Mouse (Mus musculus): Measurements from ENCODE around the gene Xab2. TPM values are rescaled to one million over a fixed set of nuclear protein-coding genes. Genes with fewer than 3 reads are reported as not detected.
"Not testable (repeated sequence)": the region's sequence is repeated elsewhere in the genome, so short reads cannot be mapped to it uniquely, and the experiment has no call there.

The Xab2 gene
- polyA plus RNA-seq, 1 experiment from 2014 or later, result 36.8 TPM

DNA sequence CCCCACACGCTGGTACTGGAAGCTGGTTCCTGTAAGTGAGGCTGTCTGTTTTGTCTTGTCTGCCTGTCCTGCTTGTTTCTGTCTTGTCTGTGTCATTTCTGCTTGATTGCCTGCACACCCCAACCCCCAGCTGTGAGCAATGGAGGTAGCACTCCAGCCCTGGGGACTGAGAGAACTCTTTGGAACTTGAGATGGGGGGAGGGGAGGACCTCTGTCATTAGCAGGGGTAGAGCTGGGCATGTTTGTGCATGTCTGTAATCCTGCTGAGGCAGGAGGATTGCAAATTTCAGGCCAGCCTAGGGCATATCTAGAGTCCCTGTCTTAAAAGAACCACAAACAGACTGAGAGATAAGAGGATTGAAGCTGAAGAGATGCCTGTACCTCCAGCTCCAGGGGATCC is 21.9 kb downstream of the Xab2 start:
- 50% methylated on average over 1 of the region's 1 CpGs for WGBS
- Histone ChIP-seq H3K4me2 (ENCODE audit: low read depth, low read length) (no peak overlapping the region), H3K4me3 (ENCODE audit: low read length) (no peak overlapping the region), H3K27me3 (ENCODE audit: control insufficient read depth, insufficient read depth, low read length) (no peaks in the 10 kb centered on the region), H3K4me1 (ENCODE audit: control insufficient read depth, insufficient read depth, low read length) (0 out of 2 replicates have a peak, but pooled peaks cover 2% of the 10 kb centered on the region), H3K36me3 (ENCODE audit: control insufficient read depth, insufficient read depth) (no peaks in the 10 kb centered on the region), H3K9ac (ENCODE audit: low read length) (no peak overlapping the region), H3K27ac (ENCODE audit: low read length) (no peak overlapping the region), H3K9me3 (replicated peaks; ENCODE audit: control insufficient read depth, low read length) (no peaks in the 10 kb centered on the region)
- no peak for ATAC-seq (replicated peaks; ENCODE audit: extremely low read depth, insufficient read depth, low FRiP score)

DNA sequence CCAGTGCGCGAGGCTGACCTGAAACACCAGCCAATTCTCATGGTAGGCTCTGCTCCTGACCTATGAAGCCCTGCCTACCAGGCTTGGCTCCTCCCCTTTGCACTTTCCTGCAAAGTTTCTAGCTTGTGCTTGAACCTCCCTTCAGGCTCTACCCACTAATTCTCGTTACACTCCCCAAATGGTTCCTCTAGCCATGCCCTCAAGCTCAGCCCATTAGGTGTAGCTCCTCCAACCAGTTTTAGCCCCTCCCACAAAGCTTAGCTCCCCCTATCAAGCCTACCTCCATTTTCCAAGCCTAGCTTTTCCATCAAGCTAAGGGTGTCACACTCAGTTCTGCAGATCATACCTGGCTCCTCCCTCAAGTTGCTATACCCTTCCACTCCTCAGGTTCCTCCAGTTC is 23.1 kb downstream of the Xab2 start:
- 65% methylated on average over 3 of the region's 3 CpGs for whole genome bisulfite sequencing
- no peak for ATAC-seq (replicated peaks; ENCODE audit: extremely low read depth, insufficient read depth, low FRiP score)
- no peak overlapping the region for H3K27ac ChIP-seq (ENCODE audit: low read length)
- H3K27me3 ChIP-seq (ENCODE audit: control insufficient read depth, insufficient read depth, low read length), result no peaks in the 10 kb centered on the region
- no peaks in the 10 kb centered on the region for H3K9me3 ChIP-seq (replicated peaks; ENCODE audit: control insufficient read depth, low read length)
- no peak overlapping the region for H3K9ac ChIP-seq (ENCODE audit: low read length)
- no peaks in the 10 kb centered on the region for H3K36me3 ChIP-seq (ENCODE audit: control insufficient read depth, insufficient read depth)
- H3K4me2 ChIP-seq (ENCODE audit: low read depth, low read length), result no peak overlapping the region
- H3K4me1 ChIP-seq (ENCODE audit: control insufficient read depth, insufficient read depth, low read length), result 0 out of 2 replicates have a peak, but pooled peaks cover 2% of the 10 kb centered on the region
- H3K4me3 ChIP-seq (ENCODE audit: low read length), result no peak overlapping the region

GRCm38 (mm10) chr8:3594466-3594865 is 26.6 kb downstream of the Xab2 start:
- 80% methylated on average over 2 of the region's 2 CpGs for WGBS

GRCm38 (mm10) chr8:3593470-3593869 is 27.6 kb downstream of the Xab2 start:
- no peak overlapping the region for H3K9ac ChIP-seq (ENCODE audit: low read length)
- H3K4me2 ChIP-seq (ENCODE audit: low read depth, low read length), result no peak overlapping the region
- ATAC-seq (replicated peaks; ENCODE audit: extremely low read depth, insufficient read depth, low FRiP score), result no peak
- no peaks in the 10 kb centered on the region for H3K27me3 ChIP-seq (ENCODE audit: control insufficient read depth, insufficient read depth, low read length)
- 42% methylated on average over 3 of the region's 3 CpGs for WGBS
- H3K27ac ChIP-seq (ENCODE audit: low read length), result no peak overlapping the region
- H3K36me3 ChIP-seq (ENCODE audit: control insufficient read depth, insufficient read depth), result no peaks in the 10 kb centered on the region
- no peaks in the 10 kb centered on the region for H3K9me3 ChIP-seq (replicated peaks; ENCODE audit: control insufficient read depth, low read length)
- no peak overlapping the region for H3K4me3 ChIP-seq (ENCODE audit: low read length)
- no peaks in the 10 kb centered on the region for H3K4me1 ChIP-seq (ENCODE audit: control insufficient read depth, insufficient read depth, low read length)

More at GRCm38 (mm10) chr8:3594466-3594865, 26.6 kb downstream of the Xab2 start:
- H3K27me3 ChIP-seq (ENCODE audit: control insufficient read depth, insufficient read depth, low read length), result no peaks in the 10 kb centered on the region
- no peaks in the 10 kb centered on the region for H3K36me3 ChIP-seq (ENCODE audit: control insufficient read depth, insufficient read depth)
- no peaks in the 10 kb centered on the region for H3K9me3 ChIP-seq (replicated peaks; ENCODE audit: control insufficient read depth, low read length)
- ATAC-seq (replicated peaks; ENCODE audit: extremely low read depth, insufficient read depth, low FRiP score), result no peak
- H3K4me1 ChIP-seq (ENCODE audit: control insufficient read depth, insufficient read depth, low read length), result no peaks in the 10 kb centered on the region
- H3K4me3 ChIP-seq (ENCODE audit: low read length), result no peak overlapping the region
- H3K27ac ChIP-seq (ENCODE audit: low read length), result no peak overlapping the region
- H3K9ac ChIP-seq (ENCODE audit: low read length), result no peak overlapping the region
- no peak overlapping the region for H3K4me2 ChIP-seq (ENCODE audit: low read depth, low read length)

GRCm38 (mm10) chr8:3588258-3588633 is 32.9 kb downstream of the Xab2 start:
- H3K4me1 ChIP-seq (ENCODE audit: control insufficient read depth, insufficient read depth, low read length), result peaks cover 2% of the 10 kb centered on the region; the same call in 1 of the 2 replicates
- ATAC-seq (replicated peaks; ENCODE audit: extremely low read depth, insufficient read depth, low FRiP score), result 0 out of 2 replicates have a peak, but pooled peaks have one; percentile 24
- peak overlapping the region; percentile 63 for H3K4me3 ChIP-seq (ENCODE audit: low read length)
- WGBS, result 16% methylated on average over 10 of the region's 11 CpGs
- H3K9me3 ChIP-seq (replicated peaks; ENCODE audit: control insufficient read depth, low read length), result no peaks in the 10 kb centered on the region
- no peaks in the 10 kb centered on the region for H3K36me3 ChIP-seq (ENCODE audit: control insufficient read depth, insufficient read depth)
- H3K27ac ChIP-seq (ENCODE audit: low read length), result no peak overlapping the region
- peaks cover 6% of the 10 kb centered on the region; the same call in 1 of the 2 replicates for H3K27me3 ChIP-seq (ENCODE audit: control insufficient read depth, insufficient read depth, low read length)
- peak overlapping the region; percentile 70 for H3K9ac ChIP-seq (ENCODE audit: low read length)
- H3K4me2 ChIP-seq (ENCODE audit: low read depth, low read length), result peak overlapping the region; percentile 90

DNA sequence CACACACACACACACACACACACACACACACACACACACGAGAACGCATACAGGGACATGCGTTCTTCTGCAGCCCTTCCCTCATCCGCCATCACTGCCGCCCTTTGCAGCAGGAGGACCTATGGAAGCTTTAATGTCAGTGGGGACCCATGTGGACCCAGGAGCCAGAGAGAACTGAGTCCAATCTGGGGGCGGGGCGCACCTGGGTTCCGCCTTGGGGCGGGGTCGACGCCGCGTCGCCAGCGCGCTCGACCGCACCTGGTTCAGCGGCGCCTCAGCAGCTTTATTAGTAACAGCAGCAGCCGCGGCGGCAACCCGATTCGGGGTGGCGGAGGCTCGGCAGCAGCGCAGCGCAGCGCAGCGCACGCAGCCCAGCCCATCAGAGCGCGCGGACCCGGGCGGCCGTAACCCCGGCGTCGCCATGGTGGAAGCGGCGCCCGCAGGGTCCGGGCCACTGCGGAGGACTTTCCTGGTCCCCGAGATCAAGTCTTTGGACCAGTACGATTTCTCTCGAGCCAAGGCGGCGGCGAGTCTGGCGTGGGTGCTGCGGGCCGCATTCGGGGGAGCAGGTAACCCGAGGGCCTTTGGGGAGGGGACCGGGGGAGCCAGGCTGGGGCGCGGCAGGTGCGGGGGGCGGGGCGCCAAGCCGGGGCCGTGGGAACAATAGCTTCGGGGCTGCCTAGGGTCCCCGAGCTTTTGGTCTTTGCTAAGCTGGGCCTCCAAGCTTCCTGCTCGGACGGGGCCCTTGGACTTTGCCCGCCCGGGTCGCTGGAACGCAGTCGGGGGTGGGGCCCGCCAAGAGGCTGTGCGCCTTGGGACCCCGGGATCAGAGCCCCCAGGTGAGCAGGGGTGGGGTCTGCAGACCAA is 33.5 kb downstream of the Xab2 start:
- Histone ChIP-seq H3K9me3 (replicated peaks; ENCODE audit: control insufficient read depth, low read length) (no peaks in the 10 kb centered on the region), H3K4me3 (ENCODE audit: low read length) (peak overlapping the region; percentile 63), H3K36me3 (ENCODE audit: control insufficient read depth, insufficient read depth) (no peaks in the 10 kb centered on the region), H3K4me2 (ENCODE audit: low read depth, low read length) (peak overlapping the region; percentile 90), H3K4me1 (ENCODE audit: control insufficient read depth, insufficient read depth, low read length) (peaks cover 2% of the 10 kb centered on the region; the same call in 1 of the 2 replicates), H3K27ac (ENCODE audit: low read length) (no peak overlapping the region), H3K27me3 (ENCODE audit: control insufficient read depth, insufficient read depth, low read length) (peaks cover 6% of the 10 kb centered on the region; the same call in 1 of the 2 replicates), H3K9ac (ENCODE audit: low read length) (peak overlapping the region; percentile 70)
- under 1% methylated on average over 72 of the region's 77 CpGs for WGBS
- peak; percentile 50; the same call in 1 of the 2 replicates for ATAC-seq (replicated peaks; ENCODE audit: extremely low read depth, insufficient read depth, low FRiP score)

DNA sequence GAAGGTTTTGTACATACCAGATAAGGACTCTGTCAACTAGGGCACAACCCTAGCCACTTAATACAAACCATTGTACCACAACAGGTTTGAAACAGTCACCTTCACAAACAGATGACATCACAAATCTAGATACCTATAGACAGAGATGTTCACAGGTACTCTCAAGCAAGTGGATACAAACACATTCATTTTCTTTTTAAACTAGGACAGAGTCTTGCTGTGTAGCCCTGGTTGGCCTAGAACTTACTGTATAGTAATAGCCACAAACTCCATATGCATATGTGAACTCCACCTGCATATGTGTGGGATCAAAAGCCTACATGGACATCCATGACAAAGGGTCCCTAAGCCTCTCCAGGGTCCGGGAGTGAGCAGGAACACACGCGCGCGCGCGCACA is 34.1 kb downstream of the Xab2 start, which contains the start of gene Camsap3:
Gene Camsap3 (plus strand): TSS at position 301 of the 398 bp plus-strand sequence.
- ATAC-seq (replicated peaks; ENCODE audit: extremely low read depth, insufficient read depth, low FRiP score), result 0 out of 2 replicates have a peak, but pooled peaks have one; percentile 5
- Histone ChIP-seq H3K36me3 (ENCODE audit: control insufficient read depth, insufficient read depth) (no peaks in the 10 kb centered on the region), H3K9me3 (replicated peaks; ENCODE audit: control insufficient read depth, low read length) (no peaks in the 10 kb centered on the region), H3K9ac (ENCODE audit: low read length) (peak within 1 kb of the TSS; percentile 70), H3K4me3 (ENCODE audit: low read length) (peak within 1 kb of the TSS; percentile 63), H3K27ac (ENCODE audit: low read length) (no peak within 1 kb of the TSS), H3K4me2 (ENCODE audit: low read depth, low read length) (peak within 1 kb of the TSS; percentile 90), H3K27me3 (ENCODE audit: control insufficient read depth, insufficient read depth, low read length) (peaks cover 6% of the 10 kb centered on the region; the same call in 1 of the 2 replicates), H3K4me1 (ENCODE audit: control insufficient read depth, insufficient read depth, low read length) (peaks cover 2% of the 10 kb centered on the region; the same call in 1 of the 2 replicates)
- 7% methylated on average over 7 of the region's 7 CpGs for WGBS

GRCm38 (mm10) chr8:3586452-3586851 is 34.7 kb downstream of the Xab2 start:
- no peak for ATAC-seq (replicated peaks; ENCODE audit: extremely low read depth, insufficient read depth, low FRiP score)
- WGBS, result 85% methylated on average over 2 of the region's 2 CpGs
- no peak overlapping the region for H3K9ac ChIP-seq (ENCODE audit: low read length)

DNA sequence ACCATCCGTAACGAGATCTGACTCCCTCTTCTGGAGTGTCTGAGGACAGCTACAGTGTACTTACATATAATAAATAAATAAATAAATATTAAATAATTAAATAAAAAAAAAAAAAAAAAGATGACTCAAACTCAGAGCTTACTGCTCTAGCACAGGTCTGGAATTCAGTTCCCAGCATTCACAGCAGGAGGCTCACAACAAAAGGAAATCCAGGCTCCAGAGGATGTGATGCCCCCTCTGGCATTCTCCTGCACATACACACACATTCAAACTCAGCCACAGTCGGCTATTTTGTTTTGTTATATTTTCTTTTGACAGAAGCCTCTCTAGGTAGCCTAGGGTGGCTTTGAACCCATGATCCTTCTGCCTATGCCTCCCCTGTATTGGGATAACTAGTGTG is 39.2 kb downstream of the Xab2 start:
- H3K36me3 ChIP-seq (ENCODE audit: control insufficient read depth, insufficient read depth); ATAC-seq (replicated peaks; ENCODE audit: extremely low read depth, insufficient read depth, low FRiP score); H3K4me3 ChIP-seq (ENCODE audit: low read length); H3K4me2 ChIP-seq (ENCODE audit: low read depth, low read length); H3K27ac ChIP-seq (ENCODE audit: low read length); H3K9ac ChIP-seq (ENCODE audit: low read length); H3K27me3 ChIP-seq (ENCODE audit: control insufficient read depth, insufficient read depth, low read length); H3K4me1 ChIP-seq (ENCODE audit: control insufficient read depth, insufficient read depth, low read length); H3K9me3 ChIP-seq (replicated peaks; ENCODE audit: control insufficient read depth, low read length): not testable (repeated sequence)
- 78% methylated on average over 1 of the region's 3 CpGs for WGBS

More at GRCm38 (mm10) chr8:3586452-3586851, 34.7 kb downstream of the Xab2 start:
- Histone ChIP-seq H3K27ac (ENCODE audit: low read length) (no peak overlapping the region), H3K4me1 (ENCODE audit: control insufficient read depth, insufficient read depth, low read length) (peaks cover 2% of the 10 kb centered on the region; the same call in 1 of the 2 replicates), H3K27me3 (ENCODE audit: control insufficient read depth, insufficient read depth, low read length) (peaks cover 6% of the 10 kb centered on the region; the same call in 1 of the 2 replicates), H3K36me3 (ENCODE audit: control insufficient read depth, insufficient read depth) (no peaks in the 10 kb centered on the region), H3K4me3 (ENCODE audit: low read length) (no peak overlapping the region), H3K4me2 (ENCODE audit: low read depth, low read length) (no peak overlapping the region), H3K9me3 (replicated peaks; ENCODE audit: control insufficient read depth, low read length) (no peaks in the 10 kb centered on the region)
